Mouse (Mus musculus) small intestine, adult 2 months (tissue): ENCODE measurements around the gene Csrnp1.

Experiments used
- CTCF ChIP-seq: fragments of 200-500 bp; IDR thresholded peaks from 2 replicates; pipeline ENCODE4 v1.5.1; 2012; ENCODE audit warnings: low read depth, mild to moderate bottlenecking, control low read depth, inconsistent platforms, low read length, moderate library complexity, mixed read lengths; ENCODE audit not compliant: insufficient replicate concordance, insufficient read length; ENCODE audit errors: extremely low read depth
- POLR2A ChIP-seq: fragments of 200-500 bp; IDR thresholded peaks from 2 replicates; pipeline ENCODE4 v1.6.1; 2012; ENCODE audit warnings: low read depth, mild to moderate bottlenecking, control low read depth, inconsistent platforms, low read length, moderate library complexity

DNA sequence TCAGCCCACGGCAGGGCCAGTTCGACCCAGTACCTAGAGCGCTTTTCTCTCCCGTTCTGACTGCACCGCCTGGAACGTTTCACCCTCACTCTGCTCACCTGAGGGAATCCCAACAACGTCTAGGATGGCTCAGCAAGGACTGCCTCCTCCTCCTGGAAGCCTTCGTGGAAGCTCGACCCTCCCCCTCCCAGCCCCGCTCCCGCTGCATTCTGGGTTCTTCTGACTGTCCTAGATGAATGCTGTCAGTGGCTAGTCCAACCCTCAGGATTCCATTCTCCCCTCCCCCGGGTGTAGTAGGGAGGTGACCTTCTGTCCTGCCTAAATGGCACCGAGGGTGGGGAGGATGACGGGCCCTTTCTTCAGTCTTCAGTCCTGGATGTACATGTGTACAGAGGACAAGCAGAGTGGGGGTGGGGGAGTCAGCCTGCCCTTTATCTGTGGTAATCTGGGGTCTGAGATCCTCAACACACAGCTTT, at the start of gene Csrnp1:
- no peak for TF ChIP-seq CTCF
- TF ChIP-seq POLR2A, result no peak
